ENCODE assay signal across 28 mouse cellular contexts in the genomic region with DNA sequence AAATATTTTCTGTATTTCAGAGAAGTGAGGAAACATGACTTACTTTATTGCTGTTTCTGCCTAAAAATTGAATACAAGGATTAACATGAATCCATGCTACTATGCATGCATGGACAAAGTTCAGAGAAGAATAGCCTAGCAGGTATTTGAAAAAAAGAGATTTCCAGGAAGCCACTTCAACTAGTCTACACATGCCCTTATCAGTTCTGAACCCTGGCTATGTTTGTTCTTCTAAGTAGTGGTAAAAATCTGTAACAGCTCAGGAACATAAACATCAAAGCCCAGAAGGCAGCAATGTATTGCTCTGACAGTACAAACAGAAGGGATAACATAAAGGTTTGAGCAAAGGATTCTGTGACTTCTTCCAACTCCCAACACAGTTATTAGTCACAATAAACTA. TPM values are rescaled to one million over a fixed set of nuclear protein-coding genes. Genes with fewer than 3 reads are reported as not detected.
"Had no signal": no experiment of that assay in that cellular context is flagged by ENCODE, and none has a peak within 500 bp of the region (broad histone marks: within the 10 kb centered on the region; RNA-seq: fewer than 3 reads in every experiment).

No protein-coding gene starts in this region.

- H3K4me1 ChIP-seq: heart, embryonic 12.5 days; hindbrain, embryonic 10.5 days; hindbrain, embryonic 12.5 days; limb, embryonic 13.5 days; limb, embryonic 15.5 days; liver, embryonic 12.5 days had no signal

- DNase-seq: forebrain, postnatal 0 days; gastrocnemius, postnatal 14 days; gastrocnemius, postnatal 36 days; heart, adult 11 months; heart, adult 2 months; heart, postnatal 10 days; heart, postnatal 4 days; kidney, adult 18-20 months; kidney, adult 8-10 months; kidney, postnatal 10 days; kidney, postnatal 25 days; kidney, postnatal 4 days; left cerebral cortex, postnatal 4 days had no signal

- H3K4me3 ChIP-seq: heart, adult 2 months; heart, embryonic 12.5 days; hindbrain, embryonic 10.5 days; hindbrain, embryonic 12.5 days; layer of hippocampus, adult 2 months; limb, embryonic 13.5 days; limb, embryonic 15.5 days; liver, embryonic 12.5 days had no signal

- ATAC-seq: forebrain, postnatal 0 days; hindbrain, embryonic 16.5 days; inflammation-experienced regulatory T-cells, adult 6 months; liver, embryonic 12.5 days had no signal

- H3K9ac ChIP-seq: forebrain, postnatal 0 days; heart, embryonic 12.5 days; hindbrain, embryonic 12.5 days; hindbrain, embryonic 14.5 days; limb, embryonic 13.5 days; limb, embryonic 15.5 days; liver, embryonic 12.5 days had no signal

- H3K9me3 ChIP-seq: heart, embryonic 12.5 days; hindbrain, embryonic 10.5 days; hindbrain, embryonic 12.5 days; limb, embryonic 13.5 days; limb, embryonic 15.5 days; liver, embryonic 12.5 days had no signal

- H3K4me2 ChIP-seq: heart, embryonic 12.5 days; hindbrain, embryonic 12.5 days; hindbrain, embryonic 14.5 days; limb, embryonic 13.5 days; limb, embryonic 15.5 days; liver, embryonic 12.5 days had no signal

- H3K27me3 ChIP-seq: heart, embryonic 12.5 days; hindbrain, embryonic 12.5 days; limb, embryonic 13.5 days; limb, embryonic 15.5 days; liver, embryonic 12.5 days had no signal

- H3K36me3 ChIP-seq: heart, embryonic 12.5 days; hindbrain, embryonic 10.5 days; hindbrain, embryonic 12.5 days; limb, embryonic 13.5 days; limb, embryonic 15.5 days; liver, embryonic 12.5 days had no signal

- H3K27ac ChIP-seq: heart, adult 2 months; hindbrain, embryonic 10.5 days; hindbrain, embryonic 12.5 days; hindbrain, embryonic 14.5 days; layer of hippocampus, adult 2 months; limb, embryonic 13.5 days; limb, embryonic 15.5 days; liver, embryonic 12.5 days had no signal

RNA-seq across cellular contexts. Expression of a gene that starts 52.0 kb away (rescaled TPM):
- total RNA-seq: gastrocnemius, adult 18-20 months; gastrocnemius, adult 8-10 months; gastrocnemius, postnatal 36 days; heart, adult 2 months; heart, postnatal 10 days; heart, postnatal 25 days; heart, postnatal 4 days; liver, adult 2 months had no signal
- polyA plus RNA-seq: heart, adult 2 months; heart, embryonic 12.5 days; inflammation-experienced regulatory T-cells, adult 6 months; kidney, embryonic 14.5 days; liver, adult 2 months had no signal
